Mouse (Mus musculus) neural tube, embryonic 14.5 days (tissue): ENCODE measurements at regions not wholly inside any gene's neighbourhood (a gene's known extent, or its start where the extent isn't known, plus 50 kb on each side); places are given as distances from the start of the nearest gene placed in this dataset.
"Not testable (repeated sequence)": the region's sequence is repeated elsewhere in the genome, so short reads cannot be mapped to it uniquely, and the experiment has no call there.

Experiments used
- ATAC-seq: fragments of 200-750 bp; cut with Nextera tagmentation; 2 replicates; pipeline ENCODE4 v1.8.0; 2017; ENCODE audit warnings: low read depth, mild to moderate bottlenecking, moderate TSS enrichment, moderate library complexity
- H3K27ac ChIP-seq: fragments of 300-500 bp; sonication (generic); 2 replicates; pipeline ENCODE4 v1.5.1; 2014; ENCODE audit warnings: low read depth, mild to moderate bottlenecking, control low read depth, low read length, moderate library complexity, mixed read lengths
- H3K27me3 ChIP-seq: fragments of 300-500 bp; sonication (generic); 2 replicates; pipeline ENCODE4 v1.6.1; 2014; ENCODE audit warnings: low read length; ENCODE audit not compliant: control insufficient read depth, insufficient read depth
- H3K36me3 ChIP-seq: fragments of 300-500 bp; sonication (generic); 2 replicates; pipeline ENCODE4 v1.6.1; 2014; ENCODE audit warnings: low read length, mixed read lengths; ENCODE audit not compliant: control insufficient read depth, insufficient read depth
- H3K4me1 ChIP-seq: fragments of 300-500 bp; sonication (generic); 2 replicates; pipeline ENCODE4 v1.6.1; 2014; ENCODE audit warnings: low read length; ENCODE audit not compliant: control insufficient read depth, insufficient read depth
- H3K4me2 ChIP-seq: fragments of 300-500 bp; sonication (generic); 2 replicates; pipeline ENCODE4 v1.6.1; 2014; ENCODE audit warnings: mild to moderate bottlenecking, low read depth, low read length, control low read depth
- H3K4me3 ChIP-seq: fragments of 300-500 bp; sonication (generic); 2 replicates; pipeline ENCODE4 v1.5.1; 2014; ENCODE audit warnings: low read depth, low read length, control low read depth, mixed read lengths
- H3K9ac ChIP-seq: fragments of 300-500 bp; sonication (generic); replicated peaks from 2 replicates; pipeline ENCODE4 v1.6.1; 2014; ENCODE audit warnings: low read depth, mild to moderate bottlenecking, control low read depth, low read length, mixed read lengths
- H3K9me3 ChIP-seq: fragments of 300-500 bp; sonication (generic); 2 replicates; pipeline ENCODE4 v1.6.1; 2016; ENCODE audit warnings: low read length; ENCODE audit not compliant: control insufficient read depth
- WGBS: fragments of 180-500 bp; shearing (Covaris S2); extraction: QIAGEN DNeasy Blood & Tissue Kit; methylation state at CpG from one replicate; pipeline ENCODE4 v1.1.7; 2014; 5-methylcytosine and 5-hydroxymethylcytosine counted together

DNA sequence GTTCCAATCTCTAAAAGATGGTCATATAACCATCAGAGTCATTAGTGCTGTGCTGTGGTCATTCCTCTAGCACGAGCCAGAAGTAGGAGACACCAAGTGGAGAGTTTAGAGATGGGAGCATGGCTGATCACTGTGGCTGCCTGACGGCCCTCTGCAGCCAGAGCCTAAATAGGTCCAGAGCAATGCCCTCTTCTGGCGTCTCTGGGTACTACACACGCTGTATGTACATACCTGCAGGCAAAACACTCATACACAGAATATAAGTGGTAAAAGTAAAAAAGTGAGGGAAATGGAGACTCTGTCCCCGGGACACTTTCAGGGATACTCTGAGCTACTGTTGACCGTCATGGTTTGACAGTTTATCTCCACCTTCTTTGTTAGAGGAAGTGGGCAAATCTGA is 91.4 kb downstream of the Gm21738 start:
- 89% methylated on average over 6 of the region's 6 CpGs for WGBS
- Histone ChIP-seq H3K27me3 (no peaks in the 10 kb centered on the region), H3K36me3 (no peaks in the 10 kb centered on the region), H3K4me2 (no peak overlapping the region), H3K9ac (no peak overlapping the region), H3K27ac (no peak overlapping the region), H3K9me3 (peaks cover 14% of the 10 kb centered on the region), H3K4me3 (no peak overlapping the region), H3K4me1 (no peaks in the 10 kb centered on the region)
- ATAC-seq: no peak

- H3K9ac ChIP-seq: no peak overlapping the region
- H3K4me2 ChIP-seq: no peak overlapping the region
- H3K9me3 ChIP-seq: peaks cover 5% of the 10 kb centered on the region; the same call in 1 of the 2 replicates
- no peaks in the 10 kb centered on the region for H3K27me3 ChIP-seq
- H3K4me1 ChIP-seq: no peaks in the 10 kb centered on the region
- H3K36me3 ChIP-seq: no peaks in the 10 kb centered on the region
- no peak for ATAC-seq
- WGBS: 76% methylated on average over 21 of the region's 21 CpGs
- H3K27ac ChIP-seq: no peak overlapping the region
- H3K4me3 ChIP-seq: no peak overlapping the region
These were observed 107.1 kb downstream of the Gm21738 start for GRCm38 (mm10) chr14:19311614-19312013.

GRCm38 (mm10) chr14:19302859-19303258 is 115.9 kb downstream of the Gm21738 start:
- H3K27ac ChIP-seq, H3K27me3 ChIP-seq, ATAC-seq, H3K36me3 ChIP-seq, H3K4me2 ChIP-seq, H3K4me3 ChIP-seq, H3K9me3 ChIP-seq, H3K4me1 ChIP-seq, H3K9ac ChIP-seq: not testable (repeated sequence)
- WGBS: 49% methylated on average over 4 of the region's 4 CpGs

DNA sequence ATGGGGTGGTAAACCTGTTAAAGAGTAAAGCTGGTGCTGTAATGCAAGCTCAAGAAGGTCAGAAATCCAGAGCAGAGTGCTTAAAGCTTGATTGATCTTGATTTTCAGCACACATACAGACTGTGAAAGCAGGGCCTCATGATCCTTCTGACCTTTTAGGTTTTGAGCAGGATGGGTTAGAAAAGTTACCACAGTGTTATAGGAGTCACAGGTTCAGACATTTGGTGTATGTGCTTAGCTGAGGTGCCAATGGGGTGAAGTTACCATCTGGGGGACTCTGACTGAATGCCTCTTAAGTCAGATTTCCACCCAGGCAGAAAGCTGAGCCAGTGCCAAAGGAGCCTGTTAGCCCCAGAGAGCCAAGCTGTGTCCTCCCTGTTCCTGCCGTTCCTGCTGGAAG is 139.6 kb downstream of the Gm21738 start:
- ATAC-seq: no peak
- Histone ChIP-seq H3K9ac (no peak overlapping the region), H3K4me1 (no peaks in the 10 kb centered on the region), H3K27me3 (no peaks in the 10 kb centered on the region), H3K4me3 (no peak overlapping the region), H3K4me2 (no peak overlapping the region), H3K36me3 (no peaks in the 10 kb centered on the region), H3K27ac (no peak overlapping the region), H3K9me3 (peaks cover 8% of the 10 kb centered on the region)
- 93% methylated on average over 1 of the region's 1 CpGs for WGBS

- WGBS: 64% methylated on average over 4 of the region's 4 CpGs
- no peak overlapping the region for H3K4me3 ChIP-seq
- no peaks in the 10 kb centered on the region for H3K4me1 ChIP-seq
- no peak overlapping the region for H3K4me2 ChIP-seq
- peak; percentile 56; the same call in 1 of the 2 replicates for ATAC-seq
- H3K27me3 ChIP-seq: no peaks in the 10 kb centered on the region
- no peaks in the 10 kb centered on the region for H3K36me3 ChIP-seq
- H3K27ac ChIP-seq: no peak overlapping the region
- peaks cover 8% of the 10 kb centered on the region for H3K9me3 ChIP-seq
- H3K9ac ChIP-seq: no peak overlapping the region
These were observed 140.8 kb downstream of the Gm21738 start for GRCm38 (mm10) chr14:19277777-19278385.
